Mouse (Mus musculus) left cerebral cortex, postnatal 14 days (tissue): ENCODE results near the gene Myo3a. TPM values are rescaled to one million over a fixed set of nuclear protein-coding genes. Genes with fewer than 3 reads are reported as not detected.

Experiments
- microRNA-seq, 2 experiments: library from miRNA; unstranded; fragments of <30 nt; microRNA quantifications; one replicate each; pipeline ENCODE4 v1.2.0; 2022
- total RNA-seq, 2 experiments: library from RNA; stranded (reverse); gene quantifications; 2 replicates each; pipeline ENCODE4 v1.2.3; 2021

Gene Myo3a
- total RNA-seq, 2 experiments from 2014 or later = 0.30 to 0.66 TPM

Small RNAs within 50 kb of the gene (microRNA-seq; reads per million reads assigned to microRNA genes)
- 0 reads per million in 2 experiments for gene Gm23636
- 0 reads per million in 2 experiments for gene Mir3967
